Mouse (Mus musculus) hindbrain, embryonic 11.5 days (tissue): ENCODE measurements around the gene Wars2. TPM values are rescaled to one million over a fixed set of nuclear protein-coding genes. Genes with fewer than 3 reads are reported as not detected.

Experiments
- ATAC-seq: fragments of 200-750 bp; cut with Nextera tagmentation; 2 replicates; pipeline ENCODE4 v1.8.0; 2017; ENCODE audit warnings: mild to moderate bottlenecking, moderate TSS enrichment, moderate library complexity; ENCODE audit not compliant: low FRiP score
- DNase-seq: peaks from one replicate; pipeline ENCODE4 v3.0.0-alpha.2; 2015; ENCODE audit warnings: low spot score
- H3K27ac ChIP-seq: fragments of 300-500 bp; sonication (generic); 2 replicates; pipeline ENCODE4 v1.5.1; 2014; ENCODE audit warnings: mild to moderate bottlenecking, low read depth, low read length
- H3K27me3 ChIP-seq: fragments of 300-500 bp; sonication (generic); 2 replicates; pipeline ENCODE4 v1.6.1; 2014; ENCODE audit warnings: mild to moderate bottlenecking, low read length, moderate library complexity, mixed read lengths; ENCODE audit not compliant: control insufficient read depth, insufficient read depth
- H3K36me3 ChIP-seq: fragments of 300-500 bp; sonication (generic); 2 replicates; pipeline ENCODE4 v1.6.1; 2014; ENCODE audit warnings: mild to moderate bottlenecking, low read length, moderate library complexity, mixed read lengths; ENCODE audit not compliant: control insufficient read depth, insufficient read depth
- H3K4me1 ChIP-seq: fragments of 300-500 bp; sonication (generic); replicated peaks from 2 replicates; pipeline ENCODE4 v1.6.1; 2014; ENCODE audit warnings: low read length, mixed read lengths; ENCODE audit not compliant: control insufficient read depth, insufficient read depth
- H3K4me2 ChIP-seq: fragments of 300-500 bp; sonication (generic); replicated peaks from 2 replicates; pipeline ENCODE4 v1.6.1; 2014; ENCODE audit warnings: mild to moderate bottlenecking, low read depth, low read length
- H3K4me3 ChIP-seq: fragments of 300-500 bp; sonication (generic); 2 replicates; pipeline ENCODE4 v1.5.1; 2014; ENCODE audit warnings: low read depth, low read length
- H3K9ac ChIP-seq: fragments of 300-500 bp; sonication (generic); 2 replicates; pipeline ENCODE4 v1.6.1; 2014; ENCODE audit warnings: low read depth, low read length
- H3K9me3 ChIP-seq: fragments of 300-500 bp; sonication (generic); 2 replicates; pipeline ENCODE4 v1.6.1; 2016; ENCODE audit warnings: low read length; ENCODE audit not compliant: control insufficient read depth
- WGBS: fragments of 180-500 bp; shearing (Covaris S2); extraction: QIAGEN DNeasy Blood & Tissue Kit; methylation state at CpG from one replicate; pipeline ENCODE4 v1.1.7; 2014; 5-methylcytosine and 5-hydroxymethylcytosine counted together
- polyA plus RNA-seq: library from polyadenylated mRNA; unstranded; fragments of >200 nt; fragmentation: Nextera tagmentation; extraction: Ambion mirVana; gene quantifications from 2 replicates; pipeline ENCODE4 v1.2.1, GENCODE M21; 2014

Wars2 gene
- 5.4 and 7.9 TPM in 2 replicates for polyA plus RNA-seq

- H3K9ac ChIP-seq: peak within 1 kb of the TSS; percentile 68
- H3K27ac ChIP-seq: peak within 1 kb of the TSS; percentile 80
- no peaks in the 10 kb centered on the region for H3K27me3 ChIP-seq
- DNase-seq (peak; percentile 94), ATAC-seq (peak; percentile 100)
- no peaks in the 10 kb centered on the region for H3K9me3 ChIP-seq
- H3K4me1 ChIP-seq: no peaks in the 10 kb centered on the region
- peak within 1 kb of the TSS; percentile 58 for H3K4me2 ChIP-seq
- no peaks in the 10 kb centered on the region for H3K36me3 ChIP-seq
- H3K4me3 ChIP-seq: peak within 1 kb of the TSS; percentile 47
- WGBS: under 1% methylated on average over 57 of the region's 57 CpGs
Measured at GRCm38 (mm10) chr3:99140940-99141854, at the start of gene Wars2. Gene Wars2 (plus strand): TSS chr3:99141068.

GRCm38 (mm10) chr3:99096816-99097215, 44.1 kb upstream of the Wars2 start:
- H3K4me2 ChIP-seq: no peak overlapping the region
- H3K36me3 ChIP-seq: no peaks in the 10 kb centered on the region
- no peak overlapping the region for H3K27ac ChIP-seq
- DNase-seq: no peak
- no peaks in the 10 kb centered on the region for H3K4me1 ChIP-seq
- H3K9me3 ChIP-seq: no peaks in the 10 kb centered on the region
- H3K4me3 ChIP-seq: no peak overlapping the region
- no peaks in the 10 kb centered on the region for H3K27me3 ChIP-seq
- no peak overlapping the region for H3K9ac ChIP-seq
- ATAC-seq: no peak
- WGBS: 81% methylated on average over 3 of the region's 3 CpGs

- H3K9me3 ChIP-seq: no peaks in the 10 kb centered on the region
- H3K27ac ChIP-seq: no peak overlapping the region
- H3K9ac ChIP-seq: no peak overlapping the region
- 66% methylated on average over 9 of the region's 9 CpGs for WGBS
- H3K27me3 ChIP-seq: no peaks in the 10 kb centered on the region
- no peaks in the 10 kb centered on the region for H3K36me3 ChIP-seq
- H3K4me3 ChIP-seq: no peak overlapping the region
- H3K4me1 ChIP-seq: no peaks in the 10 kb centered on the region
- H3K4me2 ChIP-seq: no peak overlapping the region
- ATAC-seq (no peak), DNase-seq (peak; percentile 19)
Measured at GRCm38 (mm10) chr3:99110353-99111213, 30.3 kb upstream of the Wars2 start.

DNA sequence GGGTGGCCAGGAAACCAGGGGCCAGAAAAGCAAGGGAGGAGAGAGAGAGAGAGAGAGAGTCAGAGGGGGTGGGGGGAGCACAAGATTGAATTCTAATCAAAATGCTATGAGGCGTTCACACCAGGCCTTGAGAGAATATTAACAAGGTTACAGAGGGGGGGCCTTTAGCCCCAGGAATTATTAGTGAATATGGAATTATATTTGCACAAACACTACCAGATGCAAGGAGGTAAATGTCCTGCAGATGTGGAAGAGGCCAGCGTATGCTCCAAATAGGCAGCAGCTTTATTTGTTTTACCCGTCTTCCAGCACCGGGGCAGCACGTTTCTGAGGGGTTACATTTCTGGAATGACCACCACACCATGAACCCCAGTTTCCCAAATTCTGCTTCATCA, 29.7 kb upstream of the Wars2 start:
- ATAC-seq: no peak
- H3K4me3 ChIP-seq: no peak overlapping the region
- no peaks in the 10 kb centered on the region for H3K4me1 ChIP-seq
- H3K9ac ChIP-seq: no peak overlapping the region
- no peaks in the 10 kb centered on the region for H3K27me3 ChIP-seq
- H3K36me3 ChIP-seq: no peaks in the 10 kb centered on the region
- no peaks in the 10 kb centered on the region for H3K9me3 ChIP-seq
- H3K4me2 ChIP-seq: no peak overlapping the region
- DNase-seq: no peak
- 69% methylated on average over 5 of the region's 5 CpGs for WGBS
- no peak overlapping the region for H3K27ac ChIP-seq

DNA sequence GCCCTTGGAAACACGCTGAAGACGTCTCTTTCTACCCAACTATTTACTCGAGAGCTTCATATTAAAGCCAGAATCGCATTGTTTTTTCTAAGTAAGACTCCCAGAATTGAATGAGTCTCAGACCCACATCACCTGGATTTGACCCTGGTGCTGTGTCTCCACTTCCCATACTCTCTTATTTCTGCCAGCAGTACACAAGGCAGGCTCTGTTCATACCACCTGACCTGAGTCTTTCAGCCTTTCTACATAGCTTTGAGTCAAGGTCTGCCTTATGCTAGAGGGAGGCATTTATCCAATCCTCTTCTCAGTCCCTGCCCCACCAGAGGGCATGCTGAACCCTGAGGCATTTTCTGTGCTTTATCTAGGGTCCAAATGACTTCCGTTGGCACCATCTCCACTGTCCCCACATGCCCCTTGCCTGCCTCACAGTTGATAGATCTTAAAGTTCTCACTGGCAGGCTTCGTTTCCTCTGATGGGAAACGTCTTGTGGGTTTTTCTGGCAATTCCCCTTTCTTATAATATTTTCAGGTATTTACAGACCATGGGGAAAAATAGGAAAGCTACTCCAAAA, 27.5 kb upstream of the Wars2 start:
- Histone ChIP-seq H3K9me3 (no peaks in the 10 kb centered on the region), H3K27me3 (no peaks in the 10 kb centered on the region), H3K27ac (no peak overlapping the region), H3K36me3 (no peaks in the 10 kb centered on the region), H3K9ac (no peak overlapping the region), H3K4me3 (no peak overlapping the region), H3K4me1 (no peaks in the 10 kb centered on the region), H3K4me2 (no peak overlapping the region)
- WGBS: 84% methylated on average over 7 of the region's 7 CpGs
- DNase-seq (no peak), ATAC-seq (no peak)

DNA sequence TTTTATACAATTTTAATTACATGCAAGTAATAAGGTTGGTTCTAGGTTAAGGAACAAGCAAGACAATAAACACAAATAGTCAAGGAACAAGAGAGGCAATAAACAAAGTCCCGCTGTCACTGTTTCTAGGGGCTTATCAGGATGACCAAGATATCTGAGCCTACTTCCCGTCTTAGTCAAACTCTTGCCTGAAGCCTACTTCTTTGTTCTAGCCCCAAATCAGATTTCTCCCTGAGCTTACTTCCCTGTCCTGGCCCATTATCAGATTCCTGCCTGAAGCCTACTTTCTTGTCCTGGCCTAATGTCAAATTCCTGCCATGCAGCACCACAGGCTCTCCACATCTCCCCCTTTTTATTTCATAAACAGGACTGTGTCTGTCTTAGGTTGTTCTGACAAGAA, 19.9 kb upstream of the Wars2 start:
- Histone ChIP-seq H3K4me3 (no peak overlapping the region), H3K9me3 (no peaks in the 10 kb centered on the region), H3K4me2 (no peak overlapping the region), H3K4me1 (no peaks in the 10 kb centered on the region), H3K27ac (no peak overlapping the region), H3K27me3 (no peaks in the 10 kb centered on the region), H3K36me3 (no peaks in the 10 kb centered on the region), H3K9ac (no peak overlapping the region)
- 85% methylated on average over 2 of the region's 2 CpGs for WGBS
- DNase-seq: no peak
- ATAC-seq: no peak

DNA sequence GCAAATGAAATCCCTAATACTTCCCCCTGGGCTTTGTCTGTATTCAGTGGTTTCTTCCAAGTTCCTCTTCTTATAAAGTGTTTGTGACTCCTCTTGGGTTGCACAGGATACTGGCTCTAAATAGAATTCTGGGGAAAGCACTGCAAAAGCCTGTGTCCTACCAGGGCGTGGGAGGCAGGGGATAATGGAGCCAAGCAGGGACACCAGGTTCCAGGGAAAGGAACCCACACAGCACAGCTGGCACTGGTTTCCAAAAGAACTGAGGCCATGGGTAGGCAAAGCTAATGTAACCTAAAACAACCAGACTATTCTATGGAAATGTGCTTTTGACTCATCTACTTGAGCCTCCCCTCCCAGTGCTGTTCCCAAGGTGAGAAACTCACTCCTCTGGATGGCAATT, 10.3 kb upstream of the Wars2 start:
- DNase-seq (no peak), ATAC-seq (no peak)
- Histone ChIP-seq H3K9ac (no peak overlapping the region), H3K27me3 (no peaks in the 10 kb centered on the region), H3K4me1 (no peaks in the 10 kb centered on the region), H3K36me3 (no peaks in the 10 kb centered on the region), H3K4me3 (no peak overlapping the region), H3K9me3 (no peaks in the 10 kb centered on the region), H3K4me2 (no peak overlapping the region), H3K27ac (no peak overlapping the region)
- WGBS: 68% methylated on average over 1 of the region's 1 CpGs

DNA sequence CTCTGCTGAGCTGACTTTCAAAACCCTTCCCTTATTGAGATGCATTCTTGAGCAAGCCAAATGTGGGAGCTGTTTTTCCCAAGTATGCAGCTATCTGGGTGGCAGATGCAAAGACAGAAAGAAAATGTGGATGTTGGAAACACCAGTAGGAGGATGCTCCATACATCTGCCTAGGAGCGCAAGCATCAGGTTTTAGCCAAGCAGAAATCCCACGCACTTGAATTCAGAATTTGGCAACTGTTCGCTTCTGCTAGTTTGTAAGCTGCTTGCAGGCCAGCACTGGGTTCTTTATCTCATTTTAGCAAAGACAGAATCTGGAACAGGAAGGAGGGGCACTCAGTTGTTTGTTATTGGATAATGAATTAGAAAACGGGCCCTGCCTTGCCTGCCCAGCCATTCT, 8.9 kb upstream of the Wars2 start:
- Histone ChIP-seq H3K4me3 (no peak overlapping the region), H3K9me3 (no peaks in the 10 kb centered on the region), H3K27ac (no peak overlapping the region), H3K36me3 (no peaks in the 10 kb centered on the region), H3K4me2 (no peak overlapping the region), H3K4me1 (no peaks in the 10 kb centered on the region), H3K9ac (no peak overlapping the region), H3K27me3 (no peaks in the 10 kb centered on the region)
- DNase-seq (no peak), ATAC-seq (no peak)
- 90% methylated on average over 4 of the region's 4 CpGs for WGBS
